Mouse (Mus musculus) v-Abl transformed pro-B cells (cell line): ENCODE data around the gene Rps27l.

Experiments used
- in situ Hi-C, 2 experiments: fragments of 400-800 bp; cut with MboI; formaldehyde crosslinking; loops; one replicate each; pipeline ENCODE4 v1.15.1; 2025; ENCODE audit not compliant: unreplicated experiment in 2 of 2

Rps27l gene

DNA sequence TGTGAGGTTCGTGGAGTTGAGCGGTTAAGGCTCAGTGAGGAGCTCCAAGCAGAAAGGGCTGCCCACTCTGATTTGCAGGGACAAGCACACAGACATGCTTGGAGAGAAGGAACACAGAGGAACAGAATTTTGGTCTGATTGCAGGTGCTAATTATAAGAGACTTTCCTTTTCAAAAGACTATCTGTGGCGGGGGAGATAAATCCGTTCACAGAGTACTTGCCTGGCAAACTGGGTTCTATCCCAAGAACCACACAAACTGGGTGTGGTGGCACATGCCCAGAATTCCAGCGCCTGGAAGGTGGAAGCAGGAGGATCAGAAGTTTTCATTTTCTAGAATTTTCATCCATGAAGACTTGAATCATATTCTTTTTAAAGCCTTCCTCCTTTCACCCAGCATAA, 31.2 kb downstream of the Rps27l start:
- in situ Hi-C loops = loop anchor here (5.0 to 10.0 kb wide), 5 partner anchors 35 to 1312 kb away; partner anchors contain the start of genes Car12 (in 1 of the 2) and Oaz2 (in 1 of the 2)

DNA sequence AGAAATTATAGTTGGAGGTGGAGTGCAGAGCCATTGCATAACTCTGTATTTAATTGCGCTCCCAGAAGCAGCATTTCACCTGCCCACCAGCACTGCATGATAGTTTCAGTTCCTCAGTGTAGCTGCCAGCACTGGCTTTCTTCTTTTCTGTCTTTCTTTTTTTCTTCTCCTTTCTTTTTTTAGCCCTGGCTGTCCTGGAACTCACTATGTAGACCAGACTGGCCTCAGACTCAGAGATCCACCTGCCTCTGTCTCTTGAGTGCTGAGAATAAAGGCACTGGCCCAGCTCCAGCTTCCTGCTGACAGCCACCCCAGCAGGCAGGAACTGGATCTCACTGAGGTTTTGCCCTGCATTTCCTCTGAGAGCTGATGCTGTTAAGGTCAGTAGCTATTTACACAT, 32.1 kb downstream of the Rps27l start:
- in situ Hi-C loops = loop anchor here (5.0 to 10.0 kb wide), 5 partner anchors 36 to 1313 kb away; partner anchors contain the start of genes Car12 (in 1 of the 2) and Oaz2 (in 1 of the 2)

- in situ Hi-C loops = loop anchor here (5.0 to 10.0 kb wide), 5 partner anchors 36 to 1314 kb away; partner anchors contain the start of genes Car12 (in 1 of the 2) and Oaz2 (in 1 of the 2)
Measured at GRCm38 (mm10) chr9:66978468-66978867, 32.6 kb downstream of the Rps27l start.

DNA sequence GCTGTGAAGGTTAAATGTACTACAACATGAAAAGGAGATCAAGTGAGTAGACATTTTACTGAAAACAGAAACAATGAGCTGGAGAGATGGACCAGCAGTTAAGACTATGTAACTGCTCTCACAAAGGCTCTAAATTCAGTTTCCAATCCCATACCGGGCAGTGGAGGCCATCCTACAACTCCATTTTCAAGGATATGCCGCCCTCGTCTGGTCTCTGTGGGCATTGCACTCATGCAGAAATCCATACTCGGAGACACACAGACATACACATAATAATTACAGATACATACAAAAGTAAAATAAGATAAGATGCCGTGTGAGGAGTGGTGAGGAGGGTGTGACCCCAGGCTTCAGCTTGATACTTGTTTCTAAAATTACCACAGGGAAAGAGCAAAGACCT, 34.6 kb downstream of the Rps27l start:
- in situ Hi-C loops = loop anchor here (10.0 kb wide), 2 partner anchors 836 to 846 kb away; no protein-coding TSS in a partner anchor

- in situ Hi-C loops = loop anchor here (10.0 kb wide), 2 partner anchors 837 to 847 kb away; no protein-coding TSS in a partner anchor
Measured at GRCm38 (mm10) chr9:66982085-66982484, 36.2 kb downstream of the Rps27l start.

DNA sequence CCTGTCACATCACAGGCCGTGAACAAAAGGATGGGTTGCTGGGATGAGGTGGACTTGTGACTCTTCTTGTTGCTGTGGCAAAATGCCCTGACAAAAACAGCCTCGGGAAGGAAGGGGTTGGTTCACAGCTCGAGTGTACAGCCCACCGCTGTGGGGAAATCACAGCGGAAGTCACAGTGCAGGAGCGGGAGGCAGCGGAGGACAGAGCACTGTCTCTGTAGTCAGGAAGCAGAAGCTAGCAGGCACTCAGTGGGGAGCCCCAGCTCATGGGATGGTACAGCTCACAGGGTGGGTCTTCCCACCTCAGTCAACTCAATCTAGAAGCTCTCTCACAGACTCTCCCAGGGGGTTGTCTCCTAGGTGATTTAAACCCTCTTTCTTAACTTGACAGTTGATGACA, 39.5 kb downstream of the Rps27l start:
- in situ Hi-C loops = loop anchor here (10.0 kb wide), 2 partner anchors 841 to 851 kb away; no protein-coding TSS in a partner anchor

DNA sequence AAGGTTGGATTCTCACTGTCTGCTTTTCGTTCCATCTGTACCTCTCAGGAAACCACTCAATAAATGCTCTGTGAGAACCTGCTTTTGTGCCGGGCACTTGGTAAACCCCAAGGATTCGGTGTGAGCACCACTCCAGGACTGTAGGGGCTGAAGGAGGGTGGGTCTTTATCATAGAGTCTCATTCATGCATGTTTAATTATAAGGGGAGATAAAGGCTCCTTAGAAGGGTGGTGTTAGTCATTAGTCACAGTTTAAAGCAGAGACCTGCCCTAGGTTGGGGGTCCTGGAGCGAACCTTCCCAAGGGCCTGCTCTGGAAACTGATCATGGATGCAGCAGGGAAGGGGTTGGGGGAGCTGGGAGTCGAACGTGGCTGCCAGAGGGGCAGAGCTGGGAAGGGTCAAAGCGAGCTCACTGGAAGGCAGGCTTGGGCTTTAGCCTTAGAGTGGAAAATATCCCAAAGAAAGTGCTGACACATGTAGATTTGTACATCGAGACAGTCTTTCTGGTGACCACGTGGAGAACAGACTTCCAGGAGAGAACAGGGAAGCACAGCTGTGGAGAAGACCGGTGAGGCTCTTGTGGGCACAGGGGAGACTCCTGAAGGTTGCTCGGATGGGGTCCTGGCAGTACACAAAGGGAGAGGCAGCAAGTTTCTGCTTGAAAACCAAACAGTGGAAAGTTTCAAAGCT, 42.5 kb downstream of the Rps27l start:
- in situ Hi-C loops = loop anchor here (10.0 kb wide), 2 partner anchors 844 to 854 kb away; no protein-coding TSS in a partner anchor

- in situ Hi-C loops = loop anchor here (10.0 kb wide), 2 partner anchors 844 to 854 kb away; no protein-coding TSS in a partner anchor
Measured at GRCm38 (mm10) chr9:66988888-66989414, 43.1 kb downstream of the Rps27l start.

- in situ Hi-C loops = loop anchor here (10.0 kb wide), 2 partner anchors 845 to 855 kb away; no protein-coding TSS in a partner anchor
Measured at GRCm38 (mm10) chr9:66989581-66989980, 43.7 kb downstream of the Rps27l start.

- in situ Hi-C loops = no loop called here
Measured at GRCm38 (mm10) chr9:66990046-66990445, 44.2 kb downstream of the Rps27l start.

- in situ Hi-C loops = no loop called here
Measured at GRCm38 (mm10) chr9:66991021-66991749, 45.3 kb downstream of the Rps27l start.

GRCm38 (mm10) chr9:66991750-66992410, 46.0 kb downstream of the Rps27l start:
- in situ Hi-C loops = no loop called here
